Comparison of ENCODE assay signal across 8 mouse cellular contexts in the genomic region with DNA sequence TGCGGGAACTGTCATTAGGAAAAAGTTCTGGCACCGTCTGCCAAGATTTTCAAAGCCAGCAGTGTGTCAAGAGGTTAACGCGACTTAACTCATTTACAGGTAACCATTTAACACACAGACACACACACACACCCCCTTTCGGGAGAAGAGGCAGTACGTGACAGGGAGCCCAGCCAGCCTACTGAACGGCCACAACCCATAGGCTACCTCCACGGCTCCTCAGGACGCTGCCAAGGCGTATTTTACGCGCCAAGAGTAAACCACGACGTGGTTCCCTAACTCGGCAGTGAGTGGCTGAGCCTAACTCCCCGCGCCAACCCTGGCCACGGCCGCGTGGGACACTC. TPM values are rescaled to one million over a fixed set of nuclear protein-coding genes. Genes with fewer than 3 reads are reported as not detected.
DNase-seq lines count a peak whose midpoint lies in the region; ATAC-seq and TF ChIP-seq lines count a peak whose summit lies in the region.

No protein-coding gene starts in this region.

- intact Hi-C loops in gastrocnemius, postnatal 14 days (cut with DNase I; ENCODE audit: low total_unique reads), result no loop called here

- H3K4me3 ChIP-seq in cerebellum, adult 2 months (replicated peaks; ENCODE audit: insufficient read depth, low read depth, low read length), result peak overlapping the region; percentile 87
- peak overlapping the region; percentile 92 for H3K4me3 ChIP-seq in testis, adult 2 months (ENCODE audit: control insufficient read depth, low read depth, low read length)
- peak overlapping the region; percentile 94 for H3K4me3 ChIP-seq in liver, embryonic 13.5 days (replicated peaks)

- peak; percentile 45 for ATAC-seq in liver, embryonic 13.5 days (ENCODE audit: low read depth)

- TF ChIP-seq CTCF in cerebellum, adult 2 months (IDR thresholded peaks at IDR 0.05; ENCODE audit: borderline replicate concordance, insufficient read depth, low read depth, low read length), result no peak
- no peak for TF ChIP-seq CTCF in testis, adult 2 months (IDR thresholded peaks at IDR 0.05; ENCODE audit: control insufficient read depth, insufficient read depth, insufficient replicate concordance, low read depth, low read length)

- peak overlapping the region; percentile 88 for H3K4me2 ChIP-seq in liver, embryonic 13.5 days

- no peak for TF ChIP-seq POLR2A in cerebellum, adult 2 months (IDR thresholded peaks at IDR 0.05; ENCODE audit: borderline replicate concordance, insufficient read depth, low read length)
- no peak for TF ChIP-seq POLR2A in testis, adult 2 months (IDR thresholded peaks at IDR 0.05; ENCODE audit: control insufficient read depth, low read depth, low read length)

- peaks cover 7% of the 10 kb centered on the region for H3K4me1 ChIP-seq in cerebellum, adult 2 months (ENCODE audit: control insufficient read depth, insufficient read depth, low read length)
- H3K4me1 ChIP-seq in testis, adult 2 months (ENCODE audit: control insufficient read depth, insufficient read depth, low read length), result peaks cover 3% of the 10 kb centered on the region
- H3K4me1 ChIP-seq in liver, embryonic 13.5 days (replicated peaks), result peaks cover 75% of the 10 kb centered on the region

- WGBS in cerebellum, adult 2 months, result under 1% methylated on average over 20 of the region's 20 CpGs
- WGBS in liver, embryonic 13.5 days (ENCODE audit: insufficient replicate concordance), result under 1% methylated on average over 20 of the region's 20 CpGs

- DNase-seq in cerebellum, adult 2 months, result no peak
- DNase-seq in cerebellum, postnatal 25 days, result no peak
- no peak for DNase-seq in testis, postnatal 10 days (ENCODE audit: low spot score)
- DNase-seq in liver, embryonic 13.5 days, result no peak
- DNase-seq in layer of hippocampus, adult 11-12 months (ENCODE audit: low spot score), result no peak
- no peak for DNase-seq in gastrocnemius, postnatal 14 days
- DNase-seq in left cerebral cortex, adult 9 months (ENCODE audit: low spot score in 2 of 2), result no peak

- peak overlapping the region; percentile 98 for H3K9ac ChIP-seq in liver, embryonic 13.5 days

- H3K9me3 ChIP-seq in liver, embryonic 13.5 days (replicated peaks), result no peaks in the 10 kb centered on the region

- no peak overlapping the region for H3K27ac ChIP-seq in cerebellum, adult 2 months (ENCODE audit: insufficient read depth, low read length)
- H3K27ac ChIP-seq in testis, adult 2 months (ENCODE audit: control insufficient read depth, insufficient read depth, low read depth, low read length), result peak overlapping the region; percentile 88
- H3K27ac ChIP-seq in liver, embryonic 13.5 days, result peak overlapping the region; percentile 87

- H3K36me3 ChIP-seq in testis, adult 2 months (ENCODE audit: control insufficient read depth, insufficient read depth, low read length), result no peaks in the 10 kb centered on the region; the same call in 1 of the 2 replicates
- H3K36me3 ChIP-seq in liver, embryonic 13.5 days, result peaks cover 73% of the 10 kb centered on the region

- no peaks in the 10 kb centered on the region for H3K27me3 ChIP-seq in cerebellum, adult 2 months (ENCODE audit: control insufficient read depth, insufficient read depth, low read length)
- H3K27me3 ChIP-seq in testis, adult 2 months (ENCODE audit: control insufficient read depth, insufficient read depth, low read length), result no peaks in the 10 kb centered on the region
- no peaks in the 10 kb centered on the region for H3K27me3 ChIP-seq in liver, embryonic 13.5 days

RNA-seq across cellular contexts. Expression of gene Rps15a, which starts 0.5 kb away (rescaled TPM):
- polyA plus RNA-seq in cerebellum, adult 2 months (2012; rRNA removed), result 1,088 and 1,186 TPM in 2 replicates
- 1,101 and 1,374 TPM in 2 replicates for polyA plus RNA-seq in testis, adult 2 months (2012; rRNA removed)
- 574 and 594 TPM in 2 replicates for polyA plus RNA-seq in liver, embryonic 13.5 days (2015; fragmentation: Nextera tagmentation; extraction: Ambion mirVana)
- total RNA-seq in gastrocnemius, postnatal 14 days (2021), result 100 to 1,000 TPM; 566 to 601 TPM

RNA-seq across cellular contexts. Expression of gene Arl6ip1, which starts 14.0 kb away (rescaled TPM):
- 280 and 281 TPM in 2 replicates for polyA plus RNA-seq in cerebellum, adult 2 months (2012; rRNA removed)
- polyA plus RNA-seq in testis, adult 2 months (2012; rRNA removed), result 125 and 197 TPM in 2 replicates
- 390 and 411 TPM in 2 replicates for polyA plus RNA-seq in liver, embryonic 13.5 days (2015; fragmentation: Nextera tagmentation; extraction: Ambion mirVana)
- total RNA-seq in gastrocnemius, postnatal 14 days (2021), result 10 to 100 TPM; 18.1 to 19.1 TPM
